In the genomic region with DNA sequence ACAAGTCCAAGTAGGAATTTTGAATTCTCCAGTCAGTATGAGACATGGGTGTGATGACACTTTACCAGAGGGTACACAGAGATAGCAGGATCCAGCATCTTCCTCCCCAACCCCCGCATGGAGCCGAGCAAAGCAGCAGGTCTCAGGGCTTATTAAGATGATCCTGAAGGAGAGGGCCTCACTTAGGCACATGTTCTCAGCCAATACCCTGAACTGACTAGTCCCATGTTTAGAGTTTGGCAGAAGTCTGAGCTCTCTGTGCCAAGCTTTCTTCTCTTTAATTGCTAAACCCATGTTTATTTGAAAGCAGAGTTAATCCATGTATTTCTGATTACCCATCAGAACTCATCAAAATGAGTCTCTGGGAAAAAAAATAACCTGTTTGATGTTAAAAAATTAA, we compare ENCODE assay signal across 18 mouse cellular contexts.
A peak's percentile ranks its signal among the peaks of the same experiment; 100 is the strongest.
DNase-seq lines count a peak whose midpoint lies in the region; ATAC-seq and TF ChIP-seq lines count a peak whose summit lies in the region.
"Had no signal": no experiment of that assay in that cellular context is flagged by ENCODE, and none has a peak within 500 bp of the region (broad histone marks: within the 10 kb centered on the region; RNA-seq: fewer than 3 reads in every experiment).

No protein-coding gene starts in this region.

- H3K4me3 ChIP-seq in forebrain, embryonic 13.5 days, result no peak overlapping the region
- H3K4me3 ChIP-seq in forebrain, embryonic 10.5 days, result no peak overlapping the region
- no peak overlapping the region for H3K4me3 ChIP-seq in midbrain, embryonic 13.5 days (replicated peaks)
- no peak overlapping the region for H3K4me3 ChIP-seq in midbrain, embryonic 14.5 days (replicated peaks; ENCODE audit: low read depth, low read length)
- no peak overlapping the region for H3K4me3 ChIP-seq in forebrain, postnatal 0 days (ENCODE audit: low read depth, low read length)
- H3K4me3 ChIP-seq: embryonic facial prominence, embryonic 12.5 days; heart, embryonic 15.5 days; limb, embryonic 12.5 days; midbrain, embryonic 12.5 days had no signal

- TF ChIP-seq CTCF in forebrain, postnatal 0 days (IDR thresholded peaks at IDR 0.05; ENCODE audit: low read depth), result no peak

- H3K36me3 ChIP-seq in forebrain, embryonic 13.5 days (ENCODE audit: poor library complexity, severe bottlenecking), result no peaks in the 10 kb centered on the region
- no peaks in the 10 kb centered on the region for H3K36me3 ChIP-seq in forebrain, embryonic 10.5 days (replicated peaks)
- no peaks in the 10 kb centered on the region for H3K36me3 ChIP-seq in midbrain, embryonic 13.5 days
- no peaks in the 10 kb centered on the region for H3K36me3 ChIP-seq in midbrain, embryonic 14.5 days (ENCODE audit: control insufficient read depth, insufficient read depth, low read length)
- H3K36me3 ChIP-seq in forebrain, postnatal 0 days (ENCODE audit: insufficient read depth), result no peaks in the 10 kb centered on the region
- H3K36me3 ChIP-seq: embryonic facial prominence, embryonic 12.5 days; heart, embryonic 15.5 days; limb, embryonic 12.5 days; midbrain, embryonic 12.5 days had no signal

- H3K9me3 ChIP-seq in forebrain, embryonic 13.5 days (replicated peaks), result no peaks in the 10 kb centered on the region
- no peaks in the 10 kb centered on the region for H3K9me3 ChIP-seq in forebrain, embryonic 10.5 days
- H3K9me3 ChIP-seq in midbrain, embryonic 13.5 days, result no peaks in the 10 kb centered on the region
- no peaks in the 10 kb centered on the region for H3K9me3 ChIP-seq in midbrain, embryonic 14.5 days (ENCODE audit: control insufficient read depth, low read length)
- H3K9me3 ChIP-seq in forebrain, postnatal 0 days (ENCODE audit: low read length), result no peaks in the 10 kb centered on the region
- H3K9me3 ChIP-seq: embryonic facial prominence, embryonic 12.5 days; heart, embryonic 15.5 days; limb, embryonic 12.5 days; midbrain, embryonic 12.5 days had no signal

- no peak overlapping the region for H3K27ac ChIP-seq in forebrain, embryonic 13.5 days
- H3K27ac ChIP-seq in forebrain, embryonic 10.5 days, result no peak overlapping the region
- no peak overlapping the region for H3K27ac ChIP-seq in midbrain, embryonic 13.5 days
- no peak overlapping the region for H3K27ac ChIP-seq in midbrain, embryonic 14.5 days (replicated peaks; ENCODE audit: low read depth, low read length)
- no peak overlapping the region for H3K27ac ChIP-seq in forebrain, postnatal 0 days (ENCODE audit: low read depth, low read length)
- H3K27ac ChIP-seq: embryonic facial prominence, embryonic 12.5 days; heart, embryonic 15.5 days; limb, embryonic 12.5 days; liver, embryonic 14.5 days; midbrain, embryonic 12.5 days had no signal

- no peaks in the 10 kb centered on the region for H3K4me1 ChIP-seq in forebrain, embryonic 13.5 days
- H3K4me1 ChIP-seq in forebrain, embryonic 10.5 days, result peaks cover 5% of the 10 kb centered on the region; the same call in 1 of the 2 replicates
- H3K4me1 ChIP-seq in midbrain, embryonic 13.5 days (replicated peaks), result no peaks in the 10 kb centered on the region
- no peaks in the 10 kb centered on the region for H3K4me1 ChIP-seq in midbrain, embryonic 14.5 days (ENCODE audit: control insufficient read depth, insufficient read depth, low read length)
- no peaks in the 10 kb centered on the region for H3K4me1 ChIP-seq in forebrain, postnatal 0 days (ENCODE audit: insufficient read depth)
- H3K4me1 ChIP-seq: embryonic facial prominence, embryonic 12.5 days; heart, embryonic 15.5 days; midbrain, embryonic 12.5 days had no signal

- no peak overlapping the region for H3K4me2 ChIP-seq in forebrain, embryonic 13.5 days
- H3K4me2 ChIP-seq in midbrain, embryonic 13.5 days (replicated peaks), result no peak overlapping the region
- no peak overlapping the region for H3K4me2 ChIP-seq in midbrain, embryonic 14.5 days (ENCODE audit: low read length)
- H3K4me2 ChIP-seq in forebrain, postnatal 0 days (ENCODE audit: low read depth), result no peak overlapping the region
- H3K4me2 ChIP-seq: embryonic facial prominence, embryonic 12.5 days; heart, embryonic 15.5 days; limb, embryonic 12.5 days; midbrain, embryonic 12.5 days had no signal

- no peaks in the 10 kb centered on the region for H3K27me3 ChIP-seq in forebrain, embryonic 13.5 days
- H3K27me3 ChIP-seq in forebrain, embryonic 10.5 days (ENCODE audit: poor library complexity, severe bottlenecking), result no peaks in the 10 kb centered on the region
- H3K27me3 ChIP-seq in midbrain, embryonic 13.5 days, result no peaks in the 10 kb centered on the region
- no peaks in the 10 kb centered on the region for H3K27me3 ChIP-seq in midbrain, embryonic 14.5 days (ENCODE audit: control insufficient read depth, insufficient read depth, low read length)
- H3K27me3 ChIP-seq in forebrain, postnatal 0 days (ENCODE audit: insufficient read depth, low read length), result no peaks in the 10 kb centered on the region
- H3K27me3 ChIP-seq: CH12.LX; embryonic facial prominence, embryonic 12.5 days; heart, embryonic 15.5 days; limb, embryonic 12.5 days; midbrain, embryonic 12.5 days had no signal

- ATAC-seq in forebrain, embryonic 13.5 days, result peak; percentile 65; the same call in 1 of the 2 replicates
- 0 out of 2 replicates have a peak, but pooled peaks have one; percentile 27 for ATAC-seq in midbrain, embryonic 13.5 days
- ATAC-seq in midbrain, embryonic 14.5 days (ENCODE audit: low FRiP score, low TSS enrichment), result no peak
- peak; percentile 23; the same call in 1 of the 2 replicates for ATAC-seq in forebrain, postnatal 0 days

- H3K9ac ChIP-seq in forebrain, embryonic 13.5 days, result no peak overlapping the region
- no peak overlapping the region for H3K9ac ChIP-seq in midbrain, embryonic 13.5 days (replicated peaks)
- H3K9ac ChIP-seq in midbrain, embryonic 14.5 days (replicated peaks; ENCODE audit: low read length), result no peak overlapping the region
- H3K9ac ChIP-seq in forebrain, postnatal 0 days, result no peak overlapping the region
- H3K9ac ChIP-seq: embryonic facial prominence, embryonic 12.5 days; heart, embryonic 15.5 days; limb, embryonic 12.5 days; liver, embryonic 14.5 days; midbrain, embryonic 12.5 days had no signal

- DNase-seq in forebrain, embryonic 10.5 days (ENCODE audit: extremely low spot score, low spot score), result no peak
- peak; percentile 4 to 13 for DNase-seq in kidney, postnatal 36 days
- DNase-seq in kidney, postnatal 25 days, result no peak
- no peak for DNase-seq in midbrain, embryonic 14.5 days
- DNase-seq in forebrain, postnatal 0 days, result no peak
- DNase-seq: cerebellum, adult 8-10 months; gastrocnemius, postnatal 36 days; heart, postnatal 4 days; kidney, adult 18-20 months; right cerebral cortex, postnatal 14 days had no signal

- 63% methylated on average over 2 of the region's 2 CpGs for WGBS in forebrain, embryonic 13.5 days
- 83% methylated on average over 2 of the region's 2 CpGs for WGBS in forebrain, embryonic 10.5 days
- 75% methylated on average over 2 of the region's 2 CpGs for WGBS in midbrain, embryonic 13.5 days
- 70% methylated on average over 2 of the region's 2 CpGs for WGBS in midbrain, embryonic 14.5 days
- 49% methylated on average over 2 of the region's 2 CpGs for WGBS in forebrain, postnatal 0 days

Comparison
In these comparisons a context has a peak if more than half of its experiments do, and no peak if none do; other contexts are left out.
1. DNase-seq: peak in kidney, postnatal 36 days (2 of 2); none in forebrain, embryonic 10.5 days (single experiment), kidney, postnatal 25 days (0 of 2), midbrain, embryonic 14.5 days (single experiment) and forebrain, postnatal 0 days (single experiment).